Mouse (Mus musculus): Measurements from ENCODE around the gene Ak8. TPM values are rescaled to one million over a fixed set of nuclear protein-coding genes. Genes with fewer than 3 reads are reported as not detected.
A peak's percentile ranks its signal among the peaks of the same experiment; 100 is the strongest.

The Ak8 gene
- polyA plus RNA-seq, 1 experiment from 2014 or later: 0.24 TPM

- Histone ChIP-seq H3K9ac (ENCODE audit: low read length) (no peak overlapping the region), H3K27me3 (ENCODE audit: control insufficient read depth, insufficient read depth, low read length) (no peaks in the 10 kb centered on the region), H3K4me2 (ENCODE audit: low read length) (no peak overlapping the region), H3K9me3 (ENCODE audit: control insufficient read depth, low read length) (no peaks in the 10 kb centered on the region), H3K4me1 (ENCODE audit: control insufficient read depth in 2 of 2, insufficient read depth in 2 of 2, low read length in 2 of 2) (peaks cover 16 to 20% of the 10 kb centered on the region in 2 experiments), H3K4me3 (ENCODE audit: control insufficient read depth in 1 of 2, insufficient read depth in 1 of 2, low read depth in 1 of 2, low read length in 2 of 2) (no peak overlapping the region), H3K36me3 (ENCODE audit: control insufficient read depth, insufficient read depth, low read length) (no peaks in the 10 kb centered on the region), H3K27ac (replicated peaks in 1 of 2; ENCODE audit: control insufficient read depth in 1 of 2, insufficient read depth in 1 of 2, low read depth in 2 of 2, low read length in 2 of 2) (no peak overlapping the region)
- ATAC-seq (ENCODE audit: insufficient number of reproducible peaks, insufficient read depth, low FRiP score, low read depth): no peak
- WGBS: 67% methylated on average over 2 of the region's 2 CpGs
Observed at GRCm38 (mm10) chr2:28776728-28777127, 76.8 kb downstream of the Ak8 start.

DNA sequence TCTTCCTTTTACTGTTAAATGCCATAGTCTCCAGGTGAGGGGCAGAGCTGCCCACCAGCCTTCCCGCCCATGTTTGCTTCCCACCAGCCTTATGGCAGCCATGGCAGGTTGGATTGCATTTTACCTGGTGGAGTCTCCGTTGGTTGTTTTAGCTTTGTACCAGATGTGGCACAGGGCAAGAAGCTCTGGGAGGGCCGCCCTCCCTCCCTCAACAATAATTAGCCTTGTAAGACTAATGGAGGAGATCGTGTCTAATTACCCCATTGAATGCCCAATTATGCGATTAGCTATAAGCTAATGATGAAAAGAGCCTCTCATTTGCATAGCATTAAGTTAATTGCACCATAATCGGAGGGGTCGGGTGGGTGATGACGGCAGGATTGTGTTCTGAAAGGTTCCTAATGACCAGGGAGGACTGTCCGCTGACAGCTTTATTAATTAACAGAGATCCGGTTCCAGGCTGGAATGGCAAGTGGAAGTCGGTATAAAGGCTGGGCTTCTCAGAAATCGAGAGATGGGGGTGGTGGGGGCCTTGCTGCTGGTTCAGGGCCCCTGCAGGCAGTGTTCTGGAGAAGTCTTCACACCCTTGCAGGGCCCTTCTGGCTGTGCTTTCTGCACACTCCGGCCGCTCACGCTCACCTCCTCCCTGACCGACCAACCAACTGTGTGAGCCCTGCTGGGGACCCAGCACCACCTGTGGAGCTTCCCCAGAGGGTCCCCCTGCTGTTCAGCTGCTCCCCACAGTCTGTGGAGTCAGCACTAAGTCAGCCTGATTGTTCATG is 80.2 kb downstream of the Ak8 start:
- H3K27me3 ChIP-seq (ENCODE audit: control insufficient read depth, insufficient read depth, low read length): no peaks in the 10 kb centered on the region
- no peak overlapping the region for H3K4me2 ChIP-seq (ENCODE audit: low read length)
- H3K36me3 ChIP-seq (ENCODE audit: control insufficient read depth, insufficient read depth, low read length): no peaks in the 10 kb centered on the region
- no peak overlapping the region for H3K27ac ChIP-seq (replicated peaks in 1 of 2; ENCODE audit: control insufficient read depth in 1 of 2, insufficient read depth in 1 of 2, low read depth in 2 of 2, low read length in 2 of 2)
- WGBS: 74% methylated on average over 16 of the region's 16 CpGs
- ATAC-seq (ENCODE audit: insufficient number of reproducible peaks, insufficient read depth, low FRiP score, low read depth): no peak
- H3K9ac ChIP-seq (ENCODE audit: low read length): no peak overlapping the region
- peaks cover 13 to 18% of the 10 kb centered on the region in 2 experiments for H3K4me1 ChIP-seq (ENCODE audit: control insufficient read depth in 2 of 2, insufficient read depth in 2 of 2, low read length in 2 of 2)
- no peak overlapping the region for H3K4me3 ChIP-seq (ENCODE audit: control insufficient read depth in 1 of 2, insufficient read depth in 1 of 2, low read depth in 1 of 2, low read length in 2 of 2)
- no peaks in the 10 kb centered on the region for H3K9me3 ChIP-seq (ENCODE audit: control insufficient read depth, low read length)

GRCm38 (mm10) chr2:28781310-28781709 is 81.3 kb downstream of the Ak8 start:
- peaks cover 8 to 11% of the 10 kb centered on the region in 2 experiments for H3K4me1 ChIP-seq (ENCODE audit: control insufficient read depth in 2 of 2, insufficient read depth in 2 of 2, low read length in 2 of 2)
- H3K27me3 ChIP-seq (ENCODE audit: control insufficient read depth, insufficient read depth, low read length): no peaks in the 10 kb centered on the region
- WGBS: 87% methylated on average over 4 of the region's 4 CpGs
- H3K9me3 ChIP-seq (ENCODE audit: control insufficient read depth, low read length): no peaks in the 10 kb centered on the region
- H3K36me3 ChIP-seq (ENCODE audit: control insufficient read depth, insufficient read depth, low read length): no peaks in the 10 kb centered on the region
- ATAC-seq (ENCODE audit: insufficient number of reproducible peaks, insufficient read depth, low FRiP score, low read depth): no peak
- H3K27ac ChIP-seq (replicated peaks in 1 of 2; ENCODE audit: control insufficient read depth in 1 of 2, insufficient read depth in 1 of 2, low read depth in 2 of 2, low read length in 2 of 2): no peak overlapping the region
- no peak overlapping the region for H3K4me3 ChIP-seq (ENCODE audit: control insufficient read depth in 1 of 2, insufficient read depth in 1 of 2, low read depth in 1 of 2, low read length in 2 of 2)
- H3K4me2 ChIP-seq (ENCODE audit: low read length): no peak overlapping the region
- no peak overlapping the region for H3K9ac ChIP-seq (ENCODE audit: low read length)

DNA sequence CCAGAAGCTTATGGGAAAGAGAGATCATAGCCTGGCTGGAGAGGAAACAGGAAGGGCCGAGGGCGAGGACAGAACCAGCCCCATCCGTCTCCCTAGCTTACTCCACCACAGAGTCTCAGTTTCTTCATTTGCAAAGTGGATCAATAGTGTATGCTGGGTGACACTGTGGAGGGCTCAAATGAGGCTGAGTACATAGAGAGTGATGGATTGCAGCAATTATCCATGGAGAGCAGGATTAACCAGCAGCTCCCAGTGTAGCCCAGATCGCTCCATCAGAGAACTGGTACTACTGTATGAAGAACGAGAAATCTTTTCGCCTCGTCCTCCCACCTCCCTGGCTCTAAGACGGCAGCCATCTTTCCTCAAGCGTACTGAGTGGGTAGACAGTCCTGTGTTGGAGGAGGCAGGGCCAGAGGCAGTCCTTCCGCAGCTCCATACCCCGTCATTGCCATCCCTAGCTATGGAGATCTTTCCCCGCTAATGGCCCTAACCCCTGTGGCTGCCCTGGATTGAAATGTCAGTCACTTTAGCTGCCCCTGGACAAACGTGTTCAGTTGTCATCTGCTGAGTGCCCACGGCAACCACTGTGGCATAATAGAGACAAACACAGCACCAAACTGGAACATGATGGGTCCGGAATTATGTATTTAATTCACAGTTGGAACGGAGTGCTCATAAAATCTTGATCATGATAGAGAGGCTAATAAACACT is 86.5 kb downstream of the Ak8 start:
- Histone ChIP-seq H3K27me3 (ENCODE audit: control insufficient read depth, insufficient read depth, low read length) (no peaks in the 10 kb centered on the region), H3K4me1 (ENCODE audit: control insufficient read depth in 2 of 2, insufficient read depth in 2 of 2, low read length in 2 of 2) (no peaks in the 10 kb centered on the region; a peak in 1 of 4 replicates), H3K27ac (replicated peaks in 1 of 2; ENCODE audit: control insufficient read depth in 1 of 2, insufficient read depth in 1 of 2, low read depth in 2 of 2, low read length in 2 of 2) (no peak overlapping the region), H3K9me3 (ENCODE audit: control insufficient read depth, low read length) (no peaks in the 10 kb centered on the region), H3K4me2 (ENCODE audit: low read length) (no peak overlapping the region), H3K9ac (ENCODE audit: low read length) (no peak overlapping the region), H3K4me3 (ENCODE audit: control insufficient read depth in 1 of 2, insufficient read depth in 1 of 2, low read depth in 1 of 2, low read length in 2 of 2) (no peak overlapping the region), H3K36me3 (ENCODE audit: control insufficient read depth, insufficient read depth, low read length) (no peaks in the 10 kb centered on the region)
- no peak for ATAC-seq (ENCODE audit: insufficient number of reproducible peaks, insufficient read depth, low FRiP score, low read depth)
- WGBS: 73% methylated on average over 16 of the region's 16 CpGs

GRCm38 (mm10) chr2:28787067-28787619 is 87.2 kb downstream of the Ak8 start:
- H3K4me2 ChIP-seq (ENCODE audit: low read length): no peak overlapping the region
- H3K9me3 ChIP-seq (ENCODE audit: control insufficient read depth, low read length): no peaks in the 10 kb centered on the region
- no peak for ATAC-seq (ENCODE audit: insufficient number of reproducible peaks, insufficient read depth, low FRiP score, low read depth)
- H3K9ac ChIP-seq (ENCODE audit: low read length): no peak overlapping the region
- H3K4me1 ChIP-seq (ENCODE audit: control insufficient read depth in 2 of 2, insufficient read depth in 2 of 2, low read length in 2 of 2): no peaks in the 10 kb centered on the region; a peak in 1 of 4 replicates
- no peaks in the 10 kb centered on the region for H3K36me3 ChIP-seq (ENCODE audit: control insufficient read depth, insufficient read depth, low read length)
- no peak overlapping the region for H3K27ac ChIP-seq (replicated peaks in 1 of 2; ENCODE audit: control insufficient read depth in 1 of 2, insufficient read depth in 1 of 2, low read depth in 2 of 2, low read length in 2 of 2)
- H3K4me3 ChIP-seq (ENCODE audit: control insufficient read depth in 1 of 2, insufficient read depth in 1 of 2, low read depth in 1 of 2, low read length in 2 of 2): no peak overlapping the region
- no peaks in the 10 kb centered on the region for H3K27me3 ChIP-seq (ENCODE audit: control insufficient read depth, insufficient read depth, low read length)
- 74% methylated on average over 6 of the region's 6 CpGs for WGBS

GRCm38 (mm10) chr2:28792931-28793610 is 93.1 kb downstream of the Ak8 start:
- ATAC-seq (ENCODE audit: insufficient number of reproducible peaks, insufficient read depth, low FRiP score, low read depth): peak; percentile 61; the same call in 1 of the 2 replicates
- 0 out of 4 replicates have a peak overlapping the region, but pooled peaks of 1 of the 2 experiments have one; percentile 4 for H3K4me3 ChIP-seq (ENCODE audit: control insufficient read depth in 1 of 2, insufficient read depth in 1 of 2, low read depth in 1 of 2, low read length in 2 of 2)
- no peak overlapping the region for H3K9ac ChIP-seq (ENCODE audit: low read length)
- peak overlapping the region; percentile 46 for H3K4me2 ChIP-seq (ENCODE audit: low read length)
- H3K36me3 ChIP-seq (ENCODE audit: control insufficient read depth, insufficient read depth, low read length): no peaks in the 10 kb centered on the region
- H3K27me3 ChIP-seq (ENCODE audit: control insufficient read depth, insufficient read depth, low read length): no peaks in the 10 kb centered on the region
- peaks cover 0 to 5% of the 10 kb centered on the region in 2 experiments; a peak in 2 of 4 replicates for H3K4me1 ChIP-seq (ENCODE audit: control insufficient read depth in 2 of 2, insufficient read depth in 2 of 2, low read length in 2 of 2)
- no peaks in the 10 kb centered on the region for H3K9me3 ChIP-seq (ENCODE audit: control insufficient read depth, low read length)
- WGBS: 23% methylated on average over 4 of the region's 6 CpGs
- peak overlapping the region in 1 of 2 experiments; percentile 59; a peak in 2 of 4 replicates for H3K27ac ChIP-seq (replicated peaks in 1 of 2; ENCODE audit: control insufficient read depth in 1 of 2, insufficient read depth in 1 of 2, low read depth in 2 of 2, low read length in 2 of 2)

DNA sequence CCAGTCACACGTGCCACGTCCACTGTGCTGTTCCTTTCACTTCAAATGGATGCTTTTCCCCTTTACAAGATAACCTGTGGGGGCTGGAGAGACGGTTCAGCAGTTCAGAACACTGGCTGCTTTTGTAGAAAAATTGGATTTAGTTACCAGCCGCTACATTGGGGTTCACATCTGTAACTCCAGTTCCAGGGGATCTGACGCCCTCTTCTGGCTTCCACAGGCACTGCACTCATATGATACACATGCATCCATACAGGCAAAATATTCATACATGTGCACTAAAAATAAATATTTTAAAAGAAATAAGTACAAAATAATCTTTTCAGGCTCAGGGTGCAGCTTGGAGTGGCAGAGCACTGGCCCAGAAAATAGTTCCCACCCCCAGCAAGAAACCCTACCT is 94.7 kb downstream of the Ak8 start:
- ATAC-seq (ENCODE audit: insufficient number of reproducible peaks, insufficient read depth, low FRiP score, low read depth): no peak
- Histone ChIP-seq H3K4me3 (ENCODE audit: control insufficient read depth in 1 of 2, insufficient read depth in 1 of 2, low read depth in 1 of 2, low read length in 2 of 2) (no peak overlapping the region), H3K4me2 (ENCODE audit: low read length) (no peak overlapping the region), H3K9ac (ENCODE audit: low read length) (no peak overlapping the region), H3K36me3 (ENCODE audit: control insufficient read depth, insufficient read depth, low read length) (no peaks in the 10 kb centered on the region), H3K27ac (replicated peaks in 1 of 2; ENCODE audit: control insufficient read depth in 1 of 2, insufficient read depth in 1 of 2, low read depth in 2 of 2, low read length in 2 of 2) (no peak overlapping the region), H3K4me1 (ENCODE audit: control insufficient read depth in 2 of 2, insufficient read depth in 2 of 2, low read length in 2 of 2) (peaks cover 0 to 5% of the 10 kb centered on the region in 2 experiments; a peak in 2 of 4 replicates), H3K9me3 (ENCODE audit: control insufficient read depth, low read length) (no peaks in the 10 kb centered on the region), H3K27me3 (ENCODE audit: control insufficient read depth, insufficient read depth, low read length) (no peaks in the 10 kb centered on the region)
- 76% methylated on average over 5 of the region's 5 CpGs for WGBS

All from heart, embryonic 14.5 days (tissue).